In the genomic region with DNA sequence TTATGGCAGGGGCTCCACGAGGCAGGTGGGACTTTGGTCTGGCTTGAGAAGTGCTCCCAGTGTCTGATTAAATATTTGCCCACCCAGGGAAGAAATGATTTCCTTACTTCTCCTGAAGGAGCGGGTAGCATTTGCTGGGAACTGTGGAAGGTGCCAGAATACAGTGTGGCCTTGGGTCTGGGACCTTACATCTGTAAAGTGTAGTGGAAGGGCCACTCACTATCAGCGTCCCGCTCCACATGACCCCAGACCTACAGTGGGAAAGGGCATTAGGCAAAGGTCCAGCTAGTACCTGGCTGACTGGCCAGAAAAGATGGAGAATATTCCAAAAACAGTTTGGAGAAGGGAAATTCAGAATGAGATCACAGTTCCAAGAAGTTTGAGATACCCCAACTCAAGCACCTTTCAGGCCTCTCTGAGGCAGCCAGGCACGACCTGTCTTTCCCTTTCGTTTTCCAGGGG, we compare ENCODE assay signal across 15 mouse cellular contexts. TPM values are rescaled to one million over a fixed set of nuclear protein-coding genes. Genes with fewer than 3 reads are reported as not detected.
DNase-seq lines count a peak whose midpoint lies in the region; ATAC-seq and TF ChIP-seq lines count a peak whose summit lies in the region.
"Had no signal": no experiment of that assay in that cellular context is flagged by ENCODE, and none has a peak within 500 bp of the region (broad histone marks: within the 10 kb centered on the region; RNA-seq: fewer than 3 reads in every experiment).

No protein-coding gene starts in this region.

- no peak for ATAC-seq in kidney, embryonic 14.5 days (ENCODE audit: low FRiP score, low TSS enrichment)
- ATAC-seq in limb, embryonic 11.5 days (ENCODE audit: insufficient number of reproducible peaks, low FRiP score, low TSS enrichment, low read depth) = no peak
- no peak for ATAC-seq in erythroblast, adult 5-6 weeks (replicated peaks; ENCODE audit: low FRiP score, poor library complexity, severe bottlenecking)

- no peak for TF ChIP-seq POLR2A in brain, embryonic 14.5 days (IDR thresholded peaks at IDR 0.05; ENCODE audit: borderline replicate concordance, extremely low read depth, insufficient read depth, insufficient read length, poor library complexity, severe bottlenecking)

- DNase-seq in kidney, postnatal 25 days = no peak
- DNase-seq in ES-CJ7 (ENCODE audit: low read depth, low spot score) = peak; percentile 23
- peak; percentile 23 for DNase-seq in brain, embryonic 14.5 days (ENCODE audit: low read depth)
- no peak for DNase-seq in limb, embryonic 11.5 days (ENCODE audit: low spot score)
- no peak for DNase-seq in layer of hippocampus, adult 9-11 months
- DNase-seq in left cerebral cortex, adult 9 months (ENCODE audit: low spot score in 2 of 2) = no peak
- DNase-seq: thymus, postnatal 25 days had no signal

- TF ChIP-seq CTCF in brain, embryonic 14.5 days (IDR thresholded peaks at IDR 0.05; ENCODE audit: borderline replicate concordance, extremely low read depth, insufficient read depth, insufficient read length) = no peak

- no peak overlapping the region for H3K9ac ChIP-seq in kidney, embryonic 14.5 days (ENCODE audit: low read depth, low read length)
- H3K9ac ChIP-seq in limb, embryonic 11.5 days (ENCODE audit: low read length) = peak overlapping the region; percentile 96
- H3K9ac ChIP-seq: hindbrain, embryonic 15.5 days had no signal

- no peaks in the 10 kb centered on the region for H3K9me3 ChIP-seq in kidney, embryonic 14.5 days (ENCODE audit: control insufficient read depth, low read length)
- no peaks in the 10 kb centered on the region for H3K9me3 ChIP-seq in limb, embryonic 11.5 days (ENCODE audit: control insufficient read depth, low read length)
- H3K9me3 ChIP-seq: G1E; hindbrain, embryonic 15.5 days had no signal

- WGBS in kidney, embryonic 14.5 days = 1% methylated on average over 6 of the region's 6 CpGs
- WGBS in limb, embryonic 11.5 days = 1% methylated on average over 6 of the region's 6 CpGs

- no peaks in the 10 kb centered on the region for H3K36me3 ChIP-seq in kidney, embryonic 14.5 days (ENCODE audit: control insufficient read depth, insufficient read depth, low read length)
- no peaks in the 10 kb centered on the region for H3K36me3 ChIP-seq in limb, embryonic 11.5 days (ENCODE audit: control insufficient read depth, insufficient read depth, low read length)
- H3K36me3 ChIP-seq: G1E; hindbrain, embryonic 15.5 days had no signal

- peaks cover 12% of the 10 kb centered on the region for H3K4me1 ChIP-seq in kidney, embryonic 14.5 days (ENCODE audit: control insufficient read depth, insufficient read depth, low read length)
- H3K4me1 ChIP-seq in limb, embryonic 11.5 days (ENCODE audit: control insufficient read depth, insufficient read depth, low read length) = peaks cover 30% of the 10 kb centered on the region

- no peak overlapping the region for H3K4me2 ChIP-seq in kidney, embryonic 14.5 days (replicated peaks; ENCODE audit: low read depth, low read length)
- peak overlapping the region; percentile 52 for H3K4me2 ChIP-seq in limb, embryonic 11.5 days (ENCODE audit: low read depth, severe bottlenecking)
- H3K4me2 ChIP-seq: hindbrain, embryonic 15.5 days had no signal

- peak overlapping the region; percentile 12; the same call in 1 of the 2 replicates for H3K4me3 ChIP-seq in kidney, embryonic 14.5 days (ENCODE audit: low read length)
- H3K4me3 ChIP-seq in limb, embryonic 11.5 days (ENCODE audit: low read depth, low read length) = peak overlapping the region; percentile 70
- H3K4me3 ChIP-seq: hindbrain, embryonic 15.5 days had no signal

- peaks cover 89% of the 10 kb centered on the region for H3K27me3 ChIP-seq in kidney, embryonic 14.5 days (ENCODE audit: control insufficient read depth, insufficient read depth, low read length)
- H3K27me3 ChIP-seq in limb, embryonic 11.5 days (ENCODE audit: control insufficient read depth, insufficient read depth, low read length) = peaks cover 58% of the 10 kb centered on the region

- H3K27ac ChIP-seq in kidney, embryonic 14.5 days (ENCODE audit: low read depth, low read length) = no peak overlapping the region
- peak overlapping the region; percentile 81 for H3K27ac ChIP-seq in limb, embryonic 11.5 days (replicated peaks; ENCODE audit: low read depth, low read length)
- H3K27ac ChIP-seq: hindbrain, embryonic 15.5 days had no signal

RNA-seq across cellular contexts. Expression of a gene that starts 8.3 kb away (rescaled TPM):
- 0.37 and 0.42 TPM in 2 replicates for polyA plus RNA-seq in kidney, embryonic 14.5 days (2014; fragmentation: Nextera tagmentation; extraction: Ambion mirVana)
- polyA plus RNA-seq in brain, embryonic 14.5 days (2012; rRNA removed) = 1.3 and 1.4 TPM in 2 replicates
- polyA plus RNA-seq in limb, embryonic 11.5 days (2014; fragmentation: Nextera tagmentation; extraction: Ambion mirVana) = 155 and 197 TPM in 2 replicates
- 0.58 TPM in 1 of 2 replicates, not detected in the other for total RNA-seq in erythroblast, adult 5-6 weeks (2015; ENCODE audit: low replicate concordance)
- total RNA-seq in erythroblast, adult 5-6 weeks (2017; ENCODE audit: low replicate concordance) = not detected in 2 replicates
- total RNA-seq: common myeloid progenitor, adult 5-6 weeks; G1E; layer of hippocampus, adult 8-10 months had no signal
- polyA plus RNA-seq: G1E; spleen, adult 2 months had no signal

RNA-seq across cellular contexts. Expression of a gene that starts 43.3 kb away (rescaled TPM):
- polyA plus RNA-seq in kidney, embryonic 14.5 days (2014; fragmentation: Nextera tagmentation; extraction: Ambion mirVana) = 0.32 TPM in 1 of 2 replicates, not detected in the other
- polyA plus RNA-seq in brain, embryonic 14.5 days (2012; rRNA removed) = 0.05 and 0.06 TPM in 2 replicates
- 0.19 TPM in 1 of 2 replicates, not detected in the other for polyA plus RNA-seq in limb, embryonic 11.5 days (2014; fragmentation: Nextera tagmentation; extraction: Ambion mirVana)
- total RNA-seq in erythroblast, adult 5-6 weeks (2015; ENCODE audit: low replicate concordance) = not detected in 2 replicates
- total RNA-seq in erythroblast, adult 5-6 weeks (2017; ENCODE audit: low replicate concordance) = not detected in 2 replicates
- total RNA-seq: common myeloid progenitor, adult 5-6 weeks; G1E had no signal
- polyA plus RNA-seq: G1E; hindbrain, embryonic 15.5 days; liver, embryonic 16.5 days had no signal

Comparison
In these comparisons a context has a peak if more than half of its experiments do, and no peak if none do; other contexts are left out.
1. DNase-seq: peak in ES-CJ7 (single experiment) and brain, embryonic 14.5 days (single experiment); none in kidney, postnatal 25 days (0 of 2), limb, embryonic 11.5 days (single experiment), layer of hippocampus, adult 9-11 months (single experiment) and left cerebral cortex, adult 9 months (0 of 2).
2. RNA of a gene that starts 8.3 kb away (polyA plus RNA-seq): 155 to 197 TPM in limb, embryonic 11.5 days; 1.3 to 1.4 TPM in brain, embryonic 14.5 days and 0.37 to 0.42 TPM in kidney, embryonic 14.5 days; every median in the first group is over 10 times any median in the second.